ENCODE assay signal across 29 mouse cellular contexts in the genomic region with DNA sequence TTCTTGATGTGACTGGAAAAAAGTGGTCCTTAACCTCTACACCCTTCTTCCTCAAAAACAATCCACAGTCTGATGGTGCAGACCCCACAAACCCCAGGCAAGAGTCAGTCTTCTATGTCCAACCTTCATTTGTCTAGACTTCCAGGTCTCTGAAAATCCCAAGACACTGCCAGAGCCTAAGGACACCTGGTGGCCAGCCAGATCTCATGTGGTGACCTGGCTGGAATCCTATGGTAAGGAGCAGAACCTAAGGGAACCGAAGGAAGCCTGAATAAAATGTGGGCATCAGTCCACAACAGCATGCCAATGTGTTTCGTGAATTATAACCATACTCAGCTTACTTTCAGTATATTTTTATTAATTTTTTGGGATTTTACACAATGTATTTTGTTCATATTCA. TPM values are rescaled to one million over a fixed set of nuclear protein-coding genes. Genes with fewer than 3 reads are reported as not detected.
A peak's percentile ranks its signal among the peaks of the same experiment; 100 is the strongest.
DNase-seq lines count a peak whose midpoint lies in the region; ATAC-seq and TF ChIP-seq lines count a peak whose summit lies in the region.
"Had no signal": no experiment of that assay in that cellular context is flagged by ENCODE, and none has a peak within 500 bp of the region (broad histone marks: within the 10 kb centered on the region; RNA-seq: fewer than 3 reads in every experiment).

No protein-coding gene starts in this region.

- no peak overlapping the region for H3K4me2 ChIP-seq in stomach, postnatal 0 days (replicated peaks; ENCODE audit: low read depth)
- H3K4me2 ChIP-seq: forebrain, embryonic 13.5 days; heart, embryonic 11.5 days; heart, embryonic 15.5 days; hindbrain, embryonic 13.5 days; intestine, embryonic 15.5 days had no signal

- peak; percentile 18 to 32 for DNase-seq in cerebellum, adult 18-20 months
- DNase-seq in cerebellum, adult 2 months, result peak; percentile 56
- DNase-seq in cerebellum, adult 9-10 months, result peak; percentile 21
- peak; percentile 64 to 72 for DNase-seq in cerebellum, postnatal 14 days
- no peak for DNase-seq in thymus, postnatal 25 days
- DNase-seq in stomach, postnatal 0 days (ENCODE audit: low spot score), result no peak
- DNase-seq in layer of hippocampus, adult 18-20 months (ENCODE audit: low spot score in 2 of 2), result no peak
- DNase-seq: adrenal gland, adult 2 months; adrenal gland, postnatal 14 days; embryo, embryonic 11 days; gastrocnemius, postnatal 10 days; gastrocnemius, postnatal 36 days; heart, postnatal 10 days; heart, postnatal 36 days; kidney, adult 18-20 months had no signal

- no peaks in the 10 kb centered on the region for H3K9me3 ChIP-seq in stomach, postnatal 0 days (ENCODE audit: control insufficient read depth, low read length)
- H3K9me3 ChIP-seq: forebrain, embryonic 10.5 days; forebrain, embryonic 13.5 days; heart, embryonic 15.5 days; hindbrain, embryonic 10.5 days; hindbrain, embryonic 13.5 days; intestine, embryonic 15.5 days had no signal

- H3K4me3 ChIP-seq in cerebellum, adult 2 months (replicated peaks; ENCODE audit: insufficient read depth, low read depth, low read length), result no peak overlapping the region
- H3K4me3 ChIP-seq in stomach, postnatal 0 days (ENCODE audit: low read depth, low read length), result no peak overlapping the region
- H3K4me3 ChIP-seq: forebrain, embryonic 10.5 days; forebrain, embryonic 13.5 days; heart, embryonic 15.5 days; hindbrain, embryonic 10.5 days; hindbrain, embryonic 13.5 days; intestine, embryonic 15.5 days had no signal

- H3K9ac ChIP-seq in stomach, postnatal 0 days (ENCODE audit: low read length), result no peak overlapping the region
- H3K9ac ChIP-seq: forebrain, embryonic 13.5 days; heart, embryonic 15.5 days; hindbrain, embryonic 13.5 days; intestine, embryonic 15.5 days had no signal

- H3K27me3 ChIP-seq in cerebellum, adult 2 months (ENCODE audit: control insufficient read depth, insufficient read depth, low read length), result no peaks in the 10 kb centered on the region
- no peaks in the 10 kb centered on the region for H3K27me3 ChIP-seq in stomach, postnatal 0 days (ENCODE audit: control insufficient read depth, insufficient read depth, low read length)
- H3K27me3 ChIP-seq: forebrain, embryonic 13.5 days; heart, embryonic 15.5 days; hindbrain, embryonic 13.5 days; intestine, embryonic 15.5 days had no signal

- 10% methylated on average over 2 of the region's 2 CpGs for WGBS in cerebellum, adult 2 months
- WGBS in stomach, postnatal 0 days, result 84% methylated on average over 2 of the region's 2 CpGs

- TF ChIP-seq POLR2A in cerebellum, adult 2 months (IDR thresholded peaks at IDR 0.05; ENCODE audit: borderline replicate concordance, insufficient read depth, low read length), result no peak

- no peaks in the 10 kb centered on the region; the same call in 1 of the 2 replicates for H3K4me1 ChIP-seq in cerebellum, adult 2 months (ENCODE audit: control insufficient read depth, insufficient read depth, low read length)
- no peaks in the 10 kb centered on the region for H3K4me1 ChIP-seq in stomach, postnatal 0 days (replicated peaks; ENCODE audit: control insufficient read depth, insufficient read depth)
- H3K4me1 ChIP-seq: forebrain, embryonic 10.5 days; forebrain, embryonic 13.5 days; heart, embryonic 15.5 days; hindbrain, embryonic 13.5 days; intestine, embryonic 15.5 days had no signal

- TF ChIP-seq EP300 in stomach, postnatal 0 days (optimal IDR thresholded peaks at IDR 0.05), result no peak

- no peaks in the 10 kb centered on the region for H3K36me3 ChIP-seq in stomach, postnatal 0 days (ENCODE audit: control insufficient read depth, insufficient read depth, low read length)
- H3K36me3 ChIP-seq: forebrain, embryonic 10.5 days; heart, embryonic 15.5 days; hindbrain, embryonic 10.5 days; hindbrain, embryonic 13.5 days; intestine, embryonic 15.5 days had no signal

- no peak for TF ChIP-seq CTCF in cerebellum, adult 2 months (IDR thresholded peaks at IDR 0.05; ENCODE audit: borderline replicate concordance, insufficient read depth, low read depth, low read length)
- TF ChIP-seq CTCF in stomach, postnatal 0 days (IDR thresholded peaks at IDR 0.05; ENCODE audit: low read depth), result no peak

- H3K27ac ChIP-seq in cerebellum, adult 2 months (ENCODE audit: insufficient read depth, low read length), result no peak overlapping the region
- no peak overlapping the region for H3K27ac ChIP-seq in stomach, postnatal 0 days (replicated peaks)
- H3K27ac ChIP-seq: forebrain, embryonic 10.5 days; forebrain, embryonic 13.5 days; heart, embryonic 15.5 days; hindbrain, embryonic 10.5 days; hindbrain, embryonic 13.5 days; intestine, embryonic 15.5 days had no signal

- no peak for ATAC-seq in cerebellum, adult (ENCODE audit: insufficient number of reproducible peaks, low FRiP score, low TSS enrichment)
- ATAC-seq in stomach, postnatal 0 days (ENCODE audit: low FRiP score, low TSS enrichment), result no peak
- ATAC-seq: CD4-positive, CD25-positive, alpha-beta regulatory T cell, adult 4 months; forebrain, embryonic 13.5 days; forebrain, embryonic 16.5 days; hindbrain, embryonic 16.5 days; intestine, embryonic 15.5 days had no signal

RNA-seq across cellular contexts. Expression of a gene that starts 15.2 kb away (rescaled TPM):
- polyA plus RNA-seq in cerebellum, adult 2 months (2012; rRNA removed), result 0.33 and 0.57 TPM in 2 replicates
- 0.11 and 0.21 TPM in 2 replicates for polyA plus RNA-seq in stomach, postnatal 0 days (2015; fragmentation: Nextera tagmentation; extraction: Ambion mirVana)
- 10 to 100 TPM in 1 of 2 experiments, 1 to 10 TPM in 1; 4.2 to 10.4 TPM for total RNA-seq in layer of hippocampus, adult 18-20 months (2021)
- total RNA-seq: gastrocnemius, postnatal 36 days; granulocyte monocyte progenitor cell, adult 5-6 weeks; MEL had no signal
- polyA plus RNA-seq: adrenal gland, adult 2 months; C2C12; CD4-positive, CD25-positive, alpha-beta regulatory T cell, adult 4 months; forebrain, embryonic 10.5 days; heart, embryonic 11.5 days had no signal

RNA-seq across cellular contexts. Expression of a gene that starts 31.4 kb away (rescaled TPM):
- 32.2 and 32.9 TPM in 2 replicates for polyA plus RNA-seq in cerebellum, adult 2 months (2012; rRNA removed)
- 34.5 TPM in 2 replicates for polyA plus RNA-seq in stomach, postnatal 0 days (2015; fragmentation: Nextera tagmentation; extraction: Ambion mirVana)
- 10 to 100 TPM; 45.1 to 47.3 TPM for total RNA-seq in layer of hippocampus, adult 18-20 months (2021)

Comparison
In these comparisons a context has a peak if more than half of its experiments do, and no peak if none do; other contexts are left out.
1. DNase-seq: peak in cerebellum, adult 18-20 months (2 of 2), cerebellum, adult 2 months (2 of 2), cerebellum, adult 9-10 months (single experiment) and cerebellum, postnatal 14 days (2 of 2); none in thymus, postnatal 25 days (single experiment), stomach, postnatal 0 days (single experiment) and layer of hippocampus, adult 18-20 months (0 of 2).